Mouse (Mus musculus) heart, embryonic 15.5 days (tissue): ENCODE measurements around the gene Slc1a2. TPM values are rescaled to one million over a fixed set of nuclear protein-coding genes. Genes with fewer than 3 reads are reported as not detected.

Source experiments
- ATAC-seq: fragments of 200-750 bp; cut with Nextera tagmentation; replicated peaks from 2 replicates; pipeline ENCODE4 v1.8.0; 2017; ENCODE audit warnings: low read depth, moderate TSS enrichment; ENCODE audit not compliant: insufficient number of reproducible peaks, insufficient read depth, low FRiP score
- H3K27ac ChIP-seq: fragments of 300-500 bp; sonication (generic); 2 replicates; pipeline ENCODE4 v1.5.1; 2015; ENCODE audit warnings: mild to moderate bottlenecking, inconsistent platforms
- H3K27me3 ChIP-seq: fragments of 300-500 bp; sonication (generic); 2 replicates; pipeline ENCODE4 v1.6.1; 2015; ENCODE audit warnings: inconsistent platforms
- H3K36me3 ChIP-seq: fragments of 300-500 bp; sonication (generic); 2 replicates; pipeline ENCODE4 v1.6.1; 2015; ENCODE audit warnings: mild to moderate bottlenecking, inconsistent platforms
- H3K4me1 ChIP-seq: fragments of 300-500 bp; sonication (generic); replicated peaks from 2 replicates; pipeline ENCODE4 v1.6.1; 2015; ENCODE audit warnings: inconsistent platforms
- H3K4me2 ChIP-seq: fragments of 300-500 bp; sonication (generic); 2 replicates; pipeline ENCODE4 v1.6.1; 2015; ENCODE audit warnings: inconsistent platforms, mild to moderate bottlenecking, moderate library complexity
- H3K4me3 ChIP-seq: fragments of 300-500 bp; sonication (generic); 2 replicates; pipeline ENCODE4 v1.5.1; 2015; ENCODE audit warnings: mild to moderate bottlenecking, inconsistent platforms
- H3K9ac ChIP-seq: fragments of 300-500 bp; sonication (generic); 2 replicates; pipeline ENCODE4 v1.6.1; 2015; ENCODE audit warnings: mild to moderate bottlenecking, inconsistent platforms
- H3K9me3 ChIP-seq: fragments of 300-500 bp; sonication (generic); replicated peaks from 2 replicates; pipeline ENCODE4 v1.6.1; 2016; ENCODE audit warnings: inconsistent platforms
- WGBS: fragments of 180-500 bp; shearing (Covaris S2); methylation state at CpG from one replicate; pipeline ENCODE4 v1.1.7; 2015; ENCODE audit warnings: mixed read lengths; 5-methylcytosine and 5-hydroxymethylcytosine counted together
- polyA plus RNA-seq: library from polyadenylated mRNA; unstranded; fragments of >200 nt; fragmentation: Nextera tagmentation; extraction: Ambion mirVana; gene quantifications from 2 replicates; pipeline ENCODE4 v1.2.1, GENCODE M21; 2015

The Slc1a2 gene
- polyA plus RNA-seq, 1 experiment from 2014 or later = 0.31 TPM

DNA sequence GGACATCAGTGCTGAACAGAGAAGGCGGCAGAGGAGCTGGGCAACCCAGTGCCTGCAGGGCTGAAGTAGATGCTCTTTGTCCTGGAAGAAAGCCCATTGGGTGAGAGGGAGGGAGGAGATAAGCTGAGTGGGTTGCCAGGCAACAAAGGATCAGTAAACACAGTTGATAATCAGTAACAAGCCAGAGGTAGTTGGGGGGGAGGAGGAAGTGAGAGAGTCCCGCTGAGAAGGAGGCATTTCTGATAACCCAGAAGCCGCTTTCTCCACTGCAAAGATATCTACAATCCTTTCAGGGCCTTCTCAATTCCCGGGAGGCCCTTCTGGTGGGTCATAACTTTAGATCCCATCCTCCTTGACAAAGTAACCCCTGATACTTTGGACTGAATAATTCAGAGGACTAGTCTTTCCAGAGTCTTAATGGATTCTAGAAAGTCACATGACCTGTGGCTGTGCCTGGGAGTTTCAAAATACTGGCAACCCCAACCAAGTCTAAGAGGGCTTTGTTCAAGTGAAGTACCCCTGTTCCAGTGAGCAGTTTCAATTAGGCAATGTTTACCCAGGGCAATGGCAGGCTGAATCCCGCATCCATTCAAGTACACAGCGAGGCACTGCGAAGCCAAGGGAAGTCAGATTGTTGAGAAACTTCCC lies 86.9 kb downstream of the Slc1a2 start:
- peak overlapping the region; percentile 44 for H3K4me2 ChIP-seq
- H3K9ac ChIP-seq = no peak overlapping the region
- H3K4me1 ChIP-seq = peaks cover 21% of the 10 kb centered on the region
- H3K4me3 ChIP-seq = no peak overlapping the region
- H3K27ac ChIP-seq = peak overlapping the region; percentile 54
- H3K36me3 ChIP-seq = no peaks in the 10 kb centered on the region
- ATAC-seq = peak; percentile 92
- no peaks in the 10 kb centered on the region for H3K9me3 ChIP-seq
- no peaks in the 10 kb centered on the region for H3K27me3 ChIP-seq
- 20% methylated on average over 7 of the region's 7 CpGs for WGBS

DNA sequence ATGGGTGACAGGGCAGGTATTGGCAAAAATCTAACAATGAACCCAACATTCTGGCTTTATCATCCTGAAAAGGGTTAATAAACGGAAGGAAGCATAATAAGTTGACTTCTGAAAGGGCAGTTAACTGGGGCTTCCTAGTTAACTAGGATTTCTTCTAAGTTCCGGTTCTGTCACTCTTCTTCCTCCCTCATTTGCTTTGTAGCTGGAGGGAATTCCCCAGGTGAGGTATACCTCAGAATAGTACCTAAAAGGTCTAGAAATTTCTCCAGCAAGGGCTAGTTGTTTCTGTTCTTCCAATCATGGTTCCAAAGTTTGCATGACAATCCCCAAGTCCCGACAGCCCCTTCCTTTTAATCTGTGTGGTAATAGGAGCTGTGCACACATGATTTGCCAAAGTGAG lies 89.3 kb downstream of the Slc1a2 start:
- Histone ChIP-seq H3K9ac (no peak overlapping the region), H3K27ac (no peak overlapping the region), H3K36me3 (no peaks in the 10 kb centered on the region), H3K27me3 (no peaks in the 10 kb centered on the region), H3K4me3 (no peak overlapping the region), H3K4me1 (peaks cover 21% of the 10 kb centered on the region), H3K4me2 (no peak overlapping the region), H3K9me3 (no peaks in the 10 kb centered on the region)
- 76% methylated on average over 3 of the region's 3 CpGs for WGBS
- ATAC-seq = no peak

DNA sequence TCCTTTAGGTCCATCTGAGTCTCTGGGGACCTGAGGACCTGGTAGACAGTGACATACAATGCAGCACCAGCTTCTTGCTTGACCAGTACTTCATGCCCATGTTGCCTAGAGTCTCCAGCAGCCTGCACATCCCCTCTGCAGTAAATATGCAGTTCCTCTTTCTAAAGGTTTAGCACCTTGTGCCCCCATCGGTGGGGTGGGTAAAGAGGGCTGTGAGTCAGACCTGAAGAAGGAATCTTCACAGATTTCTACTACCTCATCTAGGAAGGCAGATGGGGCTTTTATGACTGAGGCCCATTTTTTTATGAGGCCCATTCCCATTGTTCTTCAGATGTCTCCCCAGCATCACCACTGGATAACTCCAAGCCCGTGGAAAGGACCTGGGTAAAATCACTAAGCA lies 91.5 kb downstream of the Slc1a2 start:
- H3K9ac ChIP-seq = no peak overlapping the region
- H3K4me2 ChIP-seq = no peak overlapping the region
- H3K4me1 ChIP-seq = peaks cover 13% of the 10 kb centered on the region
- H3K9me3 ChIP-seq = no peaks in the 10 kb centered on the region
- no peaks in the 10 kb centered on the region for H3K36me3 ChIP-seq
- no peaks in the 10 kb centered on the region for H3K27me3 ChIP-seq
- 40% methylated on average over 2 of the region's 2 CpGs for WGBS
- no peak for ATAC-seq
- no peak overlapping the region for H3K4me3 ChIP-seq
- H3K27ac ChIP-seq = no peak overlapping the region

GRCm38 (mm10) chr2:102751846-102752245 lies 93.4 kb downstream of the Slc1a2 start:
- Histone ChIP-seq H3K9ac (no peak overlapping the region), H3K36me3 (no peaks in the 10 kb centered on the region), H3K27me3 (no peaks in the 10 kb centered on the region), H3K27ac (no peak overlapping the region), H3K4me3 (no peak overlapping the region), H3K9me3 (no peaks in the 10 kb centered on the region), H3K4me1 (peaks cover 4% of the 10 kb centered on the region; the same call in 1 of the 2 replicates), H3K4me2 (no peak overlapping the region)
- no peak for ATAC-seq
- 47% methylated on average over 1 of the region's 1 CpGs for WGBS

DNA sequence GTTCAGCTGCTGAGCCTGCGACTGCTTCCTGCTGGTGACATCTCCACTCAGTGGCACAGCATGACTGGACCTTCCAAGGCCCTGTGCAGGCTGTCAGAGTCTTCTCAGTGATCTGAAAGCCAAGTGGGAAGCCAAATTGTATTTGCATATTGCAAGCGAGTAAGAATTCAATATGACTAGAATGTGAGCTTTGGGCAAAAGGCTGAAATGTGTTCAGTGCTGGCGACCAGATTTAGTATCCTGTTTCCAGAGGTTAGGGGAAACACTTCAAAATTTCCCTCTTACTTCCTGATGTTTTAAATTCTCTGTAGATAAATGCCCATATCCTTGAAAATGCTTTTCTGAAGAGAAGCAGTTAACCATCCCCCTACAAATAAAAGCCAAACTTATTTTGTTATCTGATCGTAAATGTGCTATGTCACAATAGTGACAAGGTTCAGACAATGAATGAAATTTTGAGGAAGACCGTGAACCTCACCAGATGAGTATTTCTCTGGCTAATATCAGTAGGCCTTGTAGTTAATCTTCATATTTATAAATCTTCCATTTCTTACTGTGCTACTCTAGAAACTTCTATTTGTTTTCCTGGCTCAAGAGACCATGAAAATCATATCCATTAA lies 98.9 kb downstream of the Slc1a2 start:
- WGBS = 76% methylated on average over 5 of the region's 5 CpGs
- Histone ChIP-seq H3K27ac (no peak overlapping the region), H3K27me3 (no peaks in the 10 kb centered on the region), H3K4me3 (no peak overlapping the region), H3K4me1 (peaks cover 3% of the 10 kb centered on the region), H3K36me3 (no peaks in the 10 kb centered on the region), H3K9me3 (no peaks in the 10 kb centered on the region), H3K9ac (no peak overlapping the region), H3K4me2 (no peak overlapping the region)
- no peak for ATAC-seq

DNA sequence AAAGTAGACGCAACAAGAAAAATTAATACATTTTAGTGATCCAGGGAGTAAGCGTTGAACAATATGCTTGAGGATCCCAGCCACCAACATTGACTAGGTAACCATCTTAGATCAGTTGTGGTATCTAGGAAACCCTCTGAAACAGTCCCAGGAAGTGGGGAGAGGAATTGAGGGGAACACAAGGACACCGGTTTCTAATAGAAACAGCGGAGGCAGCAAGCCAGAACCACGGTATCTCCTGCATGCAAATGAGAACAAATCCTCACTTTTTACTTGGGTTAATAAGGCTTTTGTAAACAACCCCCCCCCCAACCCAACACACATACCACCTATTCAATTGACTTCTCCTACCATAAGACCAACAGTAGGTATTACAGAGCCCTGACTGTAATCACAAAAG lies 101.0 kb downstream of the Slc1a2 start:
- Histone ChIP-seq H3K4me3 (no peak overlapping the region), H3K27me3 (no peaks in the 10 kb centered on the region), H3K36me3 (no peaks in the 10 kb centered on the region), H3K4me2 (no peak overlapping the region), H3K9me3 (no peaks in the 10 kb centered on the region), H3K27ac (no peak overlapping the region), H3K4me1 (peaks cover 6% of the 10 kb centered on the region), H3K9ac (no peak overlapping the region)
- ATAC-seq = no peak
- 95% methylated on average over 5 of the region's 5 CpGs for WGBS

- WGBS = 58% methylated on average over 5 of the region's 5 CpGs
- peaks cover 6% of the 10 kb centered on the region for H3K4me1 ChIP-seq
- no peak overlapping the region for H3K27ac ChIP-seq
- H3K4me2 ChIP-seq = no peak overlapping the region
- H3K36me3 ChIP-seq = no peaks in the 10 kb centered on the region
- no peak overlapping the region for H3K4me3 ChIP-seq
- no peaks in the 10 kb centered on the region for H3K27me3 ChIP-seq
- H3K9ac ChIP-seq = no peak overlapping the region
- ATAC-seq = 0 out of 2 replicates have a peak, but pooled peaks have one; percentile 53
- H3K9me3 ChIP-seq = no peaks in the 10 kb centered on the region
These were observed 102.0 kb downstream of the Slc1a2 start for GRCm38 (mm10) chr2:102760284-102761072.

DNA sequence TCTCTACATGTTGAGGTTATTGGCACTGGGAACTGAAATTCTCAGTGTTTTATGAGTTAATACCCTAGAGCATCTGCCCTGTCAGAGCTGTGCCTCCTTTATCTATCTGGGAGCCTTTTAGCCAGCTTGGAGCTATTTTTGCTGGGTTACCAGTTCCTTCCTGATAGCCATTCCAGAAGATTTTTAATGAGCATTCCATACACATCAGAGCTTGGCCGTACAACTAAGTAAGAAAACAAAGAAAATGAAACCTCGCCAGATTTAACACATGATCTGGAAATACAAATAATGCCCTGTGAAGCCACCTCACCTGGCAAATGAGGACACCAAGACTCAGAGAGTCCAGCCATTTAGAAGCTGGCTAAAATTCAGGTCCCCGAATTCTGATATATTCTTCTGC lies 104.7 kb downstream of the Slc1a2 start:
- Histone ChIP-seq H3K36me3 (no peaks in the 10 kb centered on the region), H3K27ac (no peak overlapping the region), H3K9me3 (no peaks in the 10 kb centered on the region), H3K27me3 (no peaks in the 10 kb centered on the region), H3K4me2 (no peak overlapping the region), H3K9ac (no peak overlapping the region), H3K4me3 (no peak overlapping the region), H3K4me1 (peaks cover 9% of the 10 kb centered on the region)
- ATAC-seq = no peak
- WGBS = 61% methylated on average over 3 of the region's 3 CpGs

- no peak overlapping the region for H3K27ac ChIP-seq
- no peak overlapping the region for H3K4me3 ChIP-seq
- H3K27me3 ChIP-seq = no peaks in the 10 kb centered on the region
- no peaks in the 10 kb centered on the region for H3K36me3 ChIP-seq
- 80% methylated on average over 2 of the region's 2 CpGs for WGBS
- peaks cover 11% of the 10 kb centered on the region for H3K4me1 ChIP-seq
- H3K4me2 ChIP-seq = no peak overlapping the region
- ATAC-seq = no peak
- H3K9me3 ChIP-seq = no peaks in the 10 kb centered on the region
- H3K9ac ChIP-seq = no peak overlapping the region
These were observed 105.5 kb downstream of the Slc1a2 start for GRCm38 (mm10) chr2:102763991-102764390.

GRCm38 (mm10) chr2:102764602-102765374 lies 106.3 kb downstream of the Slc1a2 start:
- ATAC-seq = no peak
- 54% methylated on average over 8 of the region's 8 CpGs for WGBS
- H3K4me1 ChIP-seq = peaks cover 11% of the 10 kb centered on the region
- no peak overlapping the region for H3K27ac ChIP-seq
- no peaks in the 10 kb centered on the region for H3K9me3 ChIP-seq
- H3K4me3 ChIP-seq = no peak overlapping the region
- no peaks in the 10 kb centered on the region for H3K27me3 ChIP-seq
- H3K36me3 ChIP-seq = no peaks in the 10 kb centered on the region
- H3K4me2 ChIP-seq = no peak overlapping the region
- H3K9ac ChIP-seq = no peak overlapping the region

DNA sequence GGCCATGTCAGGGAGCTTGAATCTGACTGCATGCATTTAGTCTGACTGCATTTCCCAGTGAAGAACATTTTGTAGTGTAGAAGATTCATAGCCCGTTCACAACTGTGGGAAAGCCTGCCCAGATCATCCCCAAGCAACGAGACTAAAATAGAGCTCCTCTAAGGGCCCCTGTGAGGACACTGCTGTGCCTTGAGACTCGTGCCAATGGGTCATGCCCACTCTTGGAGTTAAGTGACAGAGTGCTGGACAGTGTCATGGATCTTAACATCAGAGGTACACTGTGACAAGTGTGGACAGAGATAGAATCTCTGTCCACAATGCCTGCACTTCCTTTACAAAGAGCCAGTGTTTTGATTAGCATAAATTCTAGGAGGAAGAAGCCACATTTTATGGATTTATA lies 109.8 kb downstream of the Slc1a2 start:
- no peaks in the 10 kb centered on the region for H3K36me3 ChIP-seq
- no peaks in the 10 kb centered on the region for H3K27me3 ChIP-seq
- no peaks in the 10 kb centered on the region for H3K9me3 ChIP-seq
- no peak overlapping the region for H3K4me2 ChIP-seq
- WGBS = 29% methylated on average over 3 of the region's 3 CpGs
- H3K4me3 ChIP-seq = no peak overlapping the region
- 0 out of 2 replicates have a peak, but pooled peaks cover 4% of the 10 kb centered on the region for H3K4me1 ChIP-seq
- no peak overlapping the region for H3K9ac ChIP-seq
- ATAC-seq = no peak
- H3K27ac ChIP-seq = no peak overlapping the region
